Mouse (Mus musculus) adrenal gland, postnatal 25 days (tissue): ENCODE measurements at regions not wholly inside any gene's neighbourhood (a gene's known extent, or its start where the extent isn't known, plus 50 kb on each side); places are given as distances from the start of the nearest gene placed in this dataset.

Source experiments
- DNase-seq: peaks from one replicate; pipeline ENCODE4 v3.0.0; 2021; ENCODE audit warnings: mixed read lengths

GRCm38 (mm10) chr6:127311192-127312054, 135.2 kb upstream of the Parp11 start:
- DNase-seq, result no peak

GRCm38 (mm10) chr6:127317309-127317708, 129.3 kb upstream of the Parp11 start:
- DNase-seq, result no peak

- no peak for DNase-seq
These were observed 127.7 kb upstream of the Parp11 start for GRCm38 (mm10) chr6:127318746-127319582.

GRCm38 (mm10) chr6:127320600-127320999, 126.0 kb upstream of the Parp11 start:
- DNase-seq, result no peak

- DNase-seq, result no peak
These were observed 125.6 kb upstream of the Parp11 start for GRCm38 (mm10) chr6:127321031-127321430.

- DNase-seq, result no peak
These were observed 124.2 kb upstream of the Parp11 start for GRCm38 (mm10) chr6:127322398-127322797.

DNA sequence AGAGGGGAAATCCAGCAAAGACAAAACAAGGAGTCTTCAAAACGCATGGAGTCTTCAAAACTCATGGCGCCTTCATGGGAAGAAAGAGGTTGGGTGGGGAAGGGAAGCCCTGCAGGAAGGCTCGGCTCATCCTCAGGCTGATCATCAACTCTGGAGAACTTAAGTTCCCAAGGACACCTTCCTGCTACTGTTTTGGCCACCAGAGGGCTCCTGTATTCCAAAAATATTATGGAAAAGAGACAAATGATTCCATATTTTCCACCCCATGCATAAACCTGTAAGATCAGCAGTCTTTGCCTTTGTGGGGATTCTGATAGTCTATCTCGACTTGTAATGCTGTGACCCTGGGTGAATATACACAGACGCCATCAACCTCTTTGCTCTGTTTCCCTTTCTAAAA, 121.7 kb upstream of the Parp11 start:
- peak; percentile 59 for DNase-seq

- no peak for DNase-seq
These were observed 120.9 kb upstream of the Parp11 start for GRCm38 (mm10) chr6:127325596-127326332.

- no peak for DNase-seq
These were observed 120.3 kb upstream of the Parp11 start for GRCm38 (mm10) chr6:127326333-127326729.

DNA sequence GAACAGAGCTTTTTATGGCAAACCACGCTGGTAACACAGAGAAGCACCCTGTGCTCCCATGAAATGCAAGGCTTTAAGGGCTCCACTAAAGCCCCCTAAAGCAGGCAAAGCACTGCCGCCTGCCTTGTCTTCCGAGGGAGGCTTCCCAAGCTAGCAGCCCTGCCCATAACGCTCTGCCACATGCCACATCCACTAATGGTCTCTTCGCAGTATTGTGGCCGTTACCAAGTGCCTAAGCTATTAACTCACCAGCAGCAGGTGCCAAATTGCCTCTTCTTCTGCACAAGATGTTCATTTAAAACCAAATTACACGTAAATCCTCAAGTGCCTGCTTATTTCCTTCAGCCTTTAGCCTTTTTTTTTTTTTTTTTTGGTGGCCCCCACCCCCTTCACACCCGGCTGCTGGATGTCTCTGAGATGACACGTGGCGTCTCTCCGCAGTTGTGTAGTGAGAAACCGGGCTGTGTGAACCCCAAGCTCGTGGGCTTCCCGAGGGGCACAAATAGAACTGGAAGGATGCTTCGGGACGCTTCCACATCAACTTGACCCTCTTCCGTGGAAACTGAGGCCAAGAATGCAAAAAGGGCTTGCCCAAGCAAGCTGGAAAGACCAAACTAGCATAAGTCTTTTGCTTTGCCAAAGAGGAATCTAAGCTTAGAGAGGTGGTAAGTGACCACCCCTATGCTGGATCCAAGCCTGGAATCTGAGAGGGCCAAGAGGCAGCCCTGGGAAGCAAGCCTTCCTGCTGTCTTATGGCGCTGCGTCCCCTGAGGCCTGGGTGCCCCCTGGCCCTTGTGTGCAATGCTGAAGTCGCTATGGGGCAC, 117.2 kb upstream of the Parp11 start:
- DNase-seq, result no peak

GRCm38 (mm10) chr6:127330015-127330705, 116.5 kb upstream of the Parp11 start:
- DNase-seq, result peak; percentile 90

DNA sequence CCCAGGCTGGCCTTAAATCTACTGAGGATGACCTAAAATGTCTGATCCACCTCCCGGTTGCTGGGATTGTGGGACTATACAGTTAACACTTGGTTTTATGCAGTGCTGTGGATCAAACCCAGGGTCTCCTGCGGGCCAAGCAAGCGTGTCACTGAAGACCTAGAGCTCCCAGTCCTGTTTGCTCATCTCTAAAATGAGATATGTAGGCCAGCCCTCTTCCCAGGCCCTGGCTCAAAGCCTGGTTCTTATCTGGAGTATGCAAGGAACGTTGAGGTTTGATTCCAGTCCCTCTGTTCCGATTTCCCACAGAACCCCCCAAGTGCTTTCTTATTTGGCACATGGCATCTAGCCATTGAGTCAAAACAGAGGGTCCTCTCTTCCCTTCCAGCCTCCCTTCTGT, 115.5 kb upstream of the Parp11 start:
- no peak for DNase-seq

DNA sequence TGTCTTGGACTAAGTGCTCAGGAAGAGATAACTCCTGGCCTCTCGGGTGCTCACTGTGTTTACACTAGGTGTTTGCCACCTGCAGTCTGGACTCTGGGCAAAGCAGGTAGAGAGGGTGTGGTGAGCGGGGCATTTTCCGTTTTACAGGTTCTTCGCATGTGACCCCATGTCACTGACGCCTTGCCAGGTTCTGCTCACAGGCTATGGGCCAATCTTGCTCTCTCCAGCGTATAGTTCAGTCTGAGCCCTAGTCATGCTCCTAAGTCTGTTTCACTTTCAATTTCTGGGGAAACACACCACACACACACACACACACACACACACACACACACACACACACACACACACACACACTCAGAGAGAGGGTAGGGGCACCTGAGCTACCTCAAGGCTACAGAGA, 112.4 kb upstream of the Parp11 start:
- no peak for DNase-seq

- DNase-seq, result peak; percentile 22
These were observed 111.2 kb upstream of the Parp11 start for GRCm38 (mm10) chr6:127335462-127335886.

- no peak for DNase-seq
These were observed 110.5 kb upstream of the Parp11 start for GRCm38 (mm10) chr6:127335996-127336660.

- peak; percentile 21 for DNase-seq
These were observed 109.8 kb upstream of the Parp11 start for GRCm38 (mm10) chr6:127336681-127337397.

- no peak for DNase-seq
These were observed 109.2 kb upstream of the Parp11 start for GRCm38 (mm10) chr6:127337398-127337871.

GRCm38 (mm10) chr6:127338412-127338811, 108.2 kb upstream of the Parp11 start:
- DNase-seq, result no peak

DNA sequence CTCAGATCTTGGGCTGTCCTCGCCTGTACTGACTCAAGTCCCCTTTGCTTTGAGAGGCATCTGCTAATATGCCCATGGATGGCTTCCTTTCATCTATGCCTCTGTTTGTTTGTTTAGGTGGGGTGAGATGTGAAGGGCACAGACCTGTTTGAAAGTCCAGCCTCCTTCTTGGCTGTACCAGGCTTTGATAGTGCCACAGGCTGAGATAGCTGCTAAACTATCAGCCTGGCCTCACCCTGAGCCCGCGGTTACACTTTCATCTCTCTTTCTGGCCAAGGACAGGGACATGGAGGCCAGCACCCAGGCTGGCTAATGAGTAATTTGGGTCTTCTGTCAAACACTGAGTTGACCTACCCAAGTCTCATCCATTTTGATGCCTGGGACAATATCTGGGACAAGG, 105.0 kb upstream of the Parp11 start:
- no peak for DNase-seq
